Mouse (Mus musculus): ENCODE results near the gene Ksr2. TPM values are rescaled to one million over a fixed set of nuclear protein-coding genes. Genes with fewer than 3 reads are reported as not detected.

Ksr2 gene
- total and polyA plus RNA-seq, 3 experiments = 0.36 to 1.3 (median 1.2) TPM

DNA sequence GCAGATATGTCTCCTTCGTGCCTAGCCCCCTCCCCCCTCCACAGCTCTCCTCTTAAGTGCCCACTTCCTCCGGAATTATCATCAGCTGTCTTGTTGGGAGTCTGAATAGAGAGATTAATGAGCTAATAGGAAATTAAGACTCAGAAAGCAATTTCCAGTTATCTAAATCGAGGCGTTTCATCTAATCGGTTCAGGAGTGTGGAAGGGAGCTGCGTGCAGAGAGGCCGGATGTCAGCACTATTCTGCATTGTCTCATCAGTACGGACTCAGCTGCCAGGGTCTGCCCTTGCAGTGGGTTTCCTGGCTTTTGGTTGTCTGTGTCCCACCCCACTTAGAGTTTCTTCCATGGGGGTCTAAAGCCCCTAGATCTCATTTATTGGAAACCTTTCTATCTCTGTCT is 262.0 kb downstream of the Ksr2 start:
- no peak overlapping the region for H3K9ac ChIP-seq (ENCODE audit: insufficient read depth, low read depth)
- dilution Hi-C loops (cut with MboI; ENCODE audit: extremely low pct_ligation_motif_present, extremely low pct_unique_long_range_greater_than_20kb, low sequenced_read_pairs) = no loop called here

DNA sequence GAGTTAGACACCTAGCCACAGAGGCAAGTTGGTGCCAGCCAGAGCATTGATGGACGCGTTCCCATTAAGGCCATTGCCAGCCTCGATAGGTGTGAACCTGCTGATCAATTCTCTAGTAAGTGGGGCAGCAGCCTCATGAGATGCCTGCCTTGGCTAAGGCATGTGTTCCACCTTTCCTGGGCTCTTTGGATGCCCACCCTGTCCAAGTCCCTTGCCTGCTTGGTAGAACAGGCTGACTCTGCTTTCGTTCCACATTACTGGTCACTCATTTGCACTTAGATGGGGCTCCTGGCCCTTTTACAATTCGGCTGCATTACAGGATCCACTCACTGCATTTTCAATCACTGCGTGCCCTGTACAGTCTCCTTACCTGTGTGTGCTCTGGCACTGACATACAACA is 263.4 kb downstream of the Ksr2 start:
- DNase-seq (ENCODE audit: extremely low read depth) = no peak
- dilution Hi-C loops (cut with MboI; ENCODE audit: extremely low pct_ligation_motif_present, extremely low pct_unique_long_range_greater_than_20kb, low sequenced_read_pairs) = no loop called here

More for the DNA sequence above, 262.0 kb downstream of the Ksr2 start:
- no peak for DNase-seq (ENCODE audit: extremely low read depth)
- TF ChIP-seq POLR2A (IDR thresholded peaks at IDR 0.05; ENCODE audit: low read depth, low read length) (no peak), IRF4 (IDR thresholded peaks at IDR 0.05; ENCODE audit: low read depth, low read length) (no peak), POLR2AphosphoS2 (IDR thresholded peaks at IDR 0.05; ENCODE audit: low read depth, low read length) (no peak), HCFC1 (IDR thresholded peaks at IDR 0.05; ENCODE audit: low read depth, low read length) (no peak), TCF12 (IDR thresholded peaks at IDR 0.05; ENCODE audit: low read depth, low read length) (no peak), UBTF (IDR thresholded peaks at IDR 0.05; ENCODE audit: low read depth, low read length) (no peak), E2F4 (IDR thresholded peaks at IDR 0.05; ENCODE audit: insufficient replicate concordance, low read depth, low read length) (no peak), ELF1 (IDR thresholded peaks at IDR 0.05; ENCODE audit: low read depth, low read length) (no peak)
- Histone ChIP-seq H3K9me3 (replicated peaks; ENCODE audit: low read length) (no peaks in the 10 kb centered on the region), H3K4me1 (ENCODE audit: control insufficient read depth in 1 of 2, insufficient read depth in 2 of 2) (peaks cover 0 to 3% of the 10 kb centered on the region in 2 experiments; a peak in 2 of 4 replicates), H3K4me3 (replicated peaks in 1 of 3; ENCODE audit: low read depth in 2 of 3, low read length in 2 of 3, poor library complexity in 1 of 3) (no peak overlapping the region), H3K4me2 (ENCODE audit: insufficient read depth, low read depth, poor library complexity, severe bottlenecking) (no peak overlapping the region), H3K27me3 (replicated peaks) (no peaks in the 10 kb centered on the region), H3K36me3 (replicated peaks in 1 of 2; ENCODE audit: control insufficient read depth in 1 of 2, insufficient read depth in 1 of 2, low read length in 1 of 2) (peaks cover 0 to 2% of the 10 kb centered on the region in 2 experiments), H3K79me2 (replicated peaks; ENCODE audit: control insufficient read depth, extremely low read depth, insufficient read depth, poor library complexity, severe bottlenecking) (no peaks in the 10 kb centered on the region), H3K27ac (ENCODE audit: insufficient read depth, low read depth) (no peak overlapping the region)
- in situ Hi-C loops (cut with MboI; ENCODE audit: low pct_ligation_motif_present, low pct_unique_long_range_greater_than_20kb, low sequenced_read_pairs) = no loop called here

DNA sequence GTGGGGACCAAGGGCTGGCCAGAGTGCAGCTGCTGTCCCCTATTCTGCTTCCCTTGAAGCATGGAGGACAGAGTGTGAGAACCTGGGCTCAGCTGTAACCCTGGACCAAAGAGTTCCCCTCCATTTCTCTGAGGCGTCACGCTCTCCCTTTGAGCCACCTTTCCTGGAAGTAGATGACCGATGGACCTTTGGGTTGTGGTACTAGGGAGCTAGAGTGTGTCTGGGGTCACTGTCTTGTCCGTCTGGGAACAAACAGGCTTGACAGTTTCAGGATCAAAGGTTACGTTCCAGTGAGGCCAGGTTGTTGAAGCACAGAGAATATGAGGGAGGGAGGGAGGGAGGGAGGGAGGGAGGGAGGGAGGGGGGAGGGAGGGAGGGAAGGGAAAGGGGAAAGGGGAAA is 264.6 kb downstream of the Ksr2 start:
- Histone ChIP-seq H3K79me2 (replicated peaks; ENCODE audit: control insufficient read depth, extremely low read depth, insufficient read depth, poor library complexity, severe bottlenecking) (no peaks in the 10 kb centered on the region), H3K4me1 (ENCODE audit: control insufficient read depth in 1 of 2, insufficient read depth in 2 of 2) (no peaks in the 10 kb centered on the region), H3K27ac (ENCODE audit: insufficient read depth, low read depth) (no peak overlapping the region), H3K27me3 (replicated peaks) (no peaks in the 10 kb centered on the region), H3K36me3 (replicated peaks in 1 of 2; ENCODE audit: control insufficient read depth in 1 of 2, insufficient read depth in 1 of 2, low read length in 1 of 2) (no peaks in the 10 kb centered on the region), H3K4me2 (ENCODE audit: insufficient read depth, low read depth, poor library complexity, severe bottlenecking) (no peak overlapping the region), H3K4me3 (replicated peaks in 1 of 3; ENCODE audit: low read depth in 2 of 3, low read length in 2 of 3, poor library complexity in 1 of 3) (no peak overlapping the region), H3K9me3 (replicated peaks; ENCODE audit: low read length) (no peaks in the 10 kb centered on the region), H3K9ac (ENCODE audit: insufficient read depth, low read depth) (no peak overlapping the region)
- TF ChIP-seq TBP (conservative IDR thresholded peaks at IDR 0.05; ENCODE audit: low read depth, low read length) (no peak), HCFC1 (IDR thresholded peaks at IDR 0.05; ENCODE audit: low read depth, low read length) (no peak), BHLHE40 (IDR thresholded peaks at IDR 0.05; ENCODE audit: low read depth, low read length) (no peak), GABPA (IDR thresholded peaks at IDR 0.05; ENCODE audit: insufficient replicate concordance, low read depth, low read length) (no peak), MYC (IDR thresholded peaks at IDR 0.05; ENCODE audit: low read depth, low read length) (no peak)
- in situ Hi-C loops (cut with MboI; ENCODE audit: low pct_ligation_motif_present, low pct_unique_long_range_greater_than_20kb, low sequenced_read_pairs) = no loop called here
- DNase-seq (ENCODE audit: extremely low read depth) = no peak
- dilution Hi-C loops (cut with MboI; ENCODE audit: extremely low pct_ligation_motif_present, extremely low pct_unique_long_range_greater_than_20kb, low sequenced_read_pairs) = no loop called here

More for the DNA sequence above, 263.4 kb downstream of the Ksr2 start:
- H3K4me1 ChIP-seq (ENCODE audit: control insufficient read depth in 1 of 2, insufficient read depth in 2 of 2) = no peaks in the 10 kb centered on the region
- H3K4me3 ChIP-seq (replicated peaks in 1 of 3; ENCODE audit: low read depth in 2 of 3, low read length in 2 of 3, poor library complexity in 1 of 3) = no peak overlapping the region
- in situ Hi-C loops (cut with MboI; ENCODE audit: low pct_ligation_motif_present, low pct_unique_long_range_greater_than_20kb, low sequenced_read_pairs) = no loop called here
- TF ChIP-seq JUN (IDR thresholded peaks at IDR 0.05; ENCODE audit: insufficient read depth, low read depth, low read length) (no peak), USF2 (conservative IDR thresholded peaks at IDR 0.05; ENCODE audit: low read depth, low read length) (no peak), KAT2A (IDR thresholded peaks at IDR 0.05; ENCODE audit: insufficient replicate concordance, low read length) (no peak), MAZ (IDR thresholded peaks at IDR 0.05; ENCODE audit: low read depth, low read length) (no peak), UBTF (IDR thresholded peaks at IDR 0.05; ENCODE audit: low read depth, low read length) (no peak), SMC3 (IDR thresholded peaks at IDR 0.05; ENCODE audit: low read depth, low read length) (no peak), MAFK (IDR thresholded peaks at IDR 0.05; ENCODE audit: insufficient replicate concordance, low read length) (no peak), GABPA (IDR thresholded peaks at IDR 0.05; ENCODE audit: insufficient replicate concordance, low read depth, low read length) (no peak), MXI1 (IDR thresholded peaks at IDR 0.05; ENCODE audit: low read depth, low read length) (no peak), ZKSCAN1 (IDR thresholded peaks at IDR 0.05; ENCODE audit: borderline replicate concordance, low read depth, low read length) (no peak), TBP (conservative IDR thresholded peaks at IDR 0.05; ENCODE audit: low read depth, low read length) (no peak), HCFC1 (IDR thresholded peaks at IDR 0.05; ENCODE audit: low read depth, low read length) (no peak), USF1 (IDR thresholded peaks at IDR 0.05; ENCODE audit: low read depth, low read length) (no peak), NRF1 (IDR thresholded peaks at IDR 0.05; ENCODE audit: low read depth, low read length) (no peak), CTCF (conservative IDR thresholded peaks at IDR 0.05 in 1 of 2, IDR thresholded peaks at IDR 0.05 in 1 of 2; ENCODE audit: low read depth in 2 of 2, low read length in 2 of 2) (no peak), RCOR1 (conservative IDR thresholded peaks at IDR 0.05; ENCODE audit: low read depth, low read length) (no peak)
- no peak overlapping the region for H3K4me2 ChIP-seq (ENCODE audit: insufficient read depth, low read depth, poor library complexity, severe bottlenecking)
- H3K9ac ChIP-seq (ENCODE audit: insufficient read depth, low read depth) = no peak overlapping the region
- H3K79me2 ChIP-seq (replicated peaks; ENCODE audit: control insufficient read depth, extremely low read depth, insufficient read depth, poor library complexity, severe bottlenecking) = no peaks in the 10 kb centered on the region
- H3K36me3 ChIP-seq (replicated peaks in 1 of 2; ENCODE audit: control insufficient read depth in 1 of 2, insufficient read depth in 1 of 2, low read length in 1 of 2) = peaks cover 0 to 2% of the 10 kb centered on the region in 2 experiments
- H3K27ac ChIP-seq (ENCODE audit: insufficient read depth, low read depth) = no peak overlapping the region
- no peaks in the 10 kb centered on the region for H3K9me3 ChIP-seq (replicated peaks; ENCODE audit: low read length)
- no peaks in the 10 kb centered on the region for H3K27me3 ChIP-seq (replicated peaks)
